Mouse (Mus musculus) left cerebral cortex, postnatal 36 days (tissue): ENCODE measurements at regions not wholly inside any gene's neighbourhood (a gene's known extent, or its start where the extent isn't known, plus 50 kb on each side); places are given as distances from the start of the nearest gene placed in this dataset.
A peak's percentile ranks its signal among the peaks of the same experiment; 100 is the strongest.

Experiments used
- DNase-seq, 2 experiments: peaks; one replicate each; pipeline ENCODE4 v3.0.0; 2021 to 2022; ENCODE audit warnings: low spot score in 2 of 2, mixed read lengths in 1 of 2
- intact Hi-C: fragments of 180-260 bp; cut with DNase I; formaldehyde crosslinking; loops from one replicate; pipeline ENCODE4 v1.15.1; 2025

DNA sequence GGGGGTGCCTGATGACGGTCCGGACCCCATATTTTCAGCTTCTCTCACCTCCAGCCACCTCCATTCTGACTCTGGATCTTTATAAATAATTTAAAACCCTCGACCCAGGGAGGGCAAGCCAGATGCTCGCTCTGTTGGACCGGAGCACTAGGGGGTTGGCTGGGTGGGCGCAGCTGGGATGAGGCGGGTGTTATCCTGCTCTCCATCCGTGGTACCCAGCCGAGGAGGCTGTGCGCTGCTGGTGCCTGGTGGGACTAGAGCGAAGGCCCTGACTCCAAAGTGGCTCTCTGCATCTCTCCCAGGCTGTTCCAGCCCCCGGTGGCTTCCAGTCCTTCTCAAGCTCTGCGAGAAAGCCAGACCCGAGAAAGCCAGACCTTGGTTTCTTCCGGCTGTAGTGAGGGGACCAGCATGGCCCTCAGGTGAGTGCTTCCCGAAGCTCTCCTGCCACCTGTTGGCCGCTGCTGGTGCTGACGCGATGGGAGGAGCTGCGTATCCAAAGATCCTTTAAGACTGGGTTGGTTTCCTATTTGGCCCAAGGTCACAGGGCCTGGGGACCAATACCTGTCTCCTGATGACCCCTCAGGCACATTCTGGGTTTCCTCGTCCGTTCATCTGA, 127.1 kb upstream of the Pitx1 start:
- intact Hi-C loops = loop anchor here (5.0 kb wide), 1 partner anchor 136 kb away; no protein-coding TSS in a partner anchor
- DNase-seq = peak; percentile 45

DNA sequence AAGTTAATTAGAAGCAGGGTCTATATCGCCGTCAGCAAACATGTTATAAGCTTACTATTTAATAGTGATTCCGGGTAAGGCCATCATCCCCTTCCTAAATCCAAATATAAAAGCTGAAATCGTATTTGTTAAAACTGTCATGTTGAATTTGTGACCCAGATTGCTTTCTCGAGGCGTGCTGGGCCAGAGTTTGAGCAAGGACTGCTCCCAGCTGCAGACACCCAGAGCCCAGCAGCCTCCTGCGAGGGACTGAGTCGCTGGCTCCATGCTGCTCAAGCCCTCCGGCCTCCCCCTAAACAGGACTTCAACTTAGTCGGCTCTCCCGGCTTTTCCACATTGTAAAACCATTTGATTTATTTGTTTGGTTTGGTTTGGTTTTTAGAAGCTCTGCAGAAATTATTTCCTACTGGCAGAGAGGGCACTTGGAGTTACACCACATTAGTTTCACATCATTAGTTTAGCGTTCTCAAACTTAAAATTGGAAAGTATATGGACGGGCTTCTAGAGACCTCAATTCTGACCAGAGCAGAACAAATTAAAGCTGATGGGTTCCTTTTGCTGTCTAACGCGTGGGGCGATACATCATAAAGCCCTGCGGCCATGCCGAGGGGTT, 126.4 kb upstream of the Pitx1 start:
- no peak for DNase-seq
- intact Hi-C loops = loop anchor here (5.0 kb wide), 1 partner anchor 135 kb away; no protein-coding TSS in a partner anchor

DNA sequence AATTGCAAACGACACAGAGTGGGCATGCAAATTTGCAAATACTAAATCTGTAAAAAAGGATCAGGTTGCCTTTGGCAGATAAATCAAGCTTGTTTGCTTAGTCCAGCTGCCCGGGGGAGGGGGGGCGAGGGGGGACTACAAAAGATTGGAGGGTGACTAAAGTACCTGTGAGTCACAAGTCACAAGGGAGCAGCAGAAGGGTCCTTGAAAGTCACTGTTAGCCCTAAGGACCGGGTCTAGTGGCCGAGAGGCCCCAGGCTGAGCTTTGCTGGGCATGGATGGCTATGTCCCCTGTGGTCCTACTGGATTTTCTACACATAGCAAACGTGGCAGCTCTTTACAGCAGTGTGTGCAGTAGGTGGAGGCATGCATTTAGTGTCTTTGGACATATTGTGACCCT, 118.4 kb upstream of the Pitx1 start:
- intact Hi-C loops = no loop called here
- no peak for DNase-seq

DNA sequence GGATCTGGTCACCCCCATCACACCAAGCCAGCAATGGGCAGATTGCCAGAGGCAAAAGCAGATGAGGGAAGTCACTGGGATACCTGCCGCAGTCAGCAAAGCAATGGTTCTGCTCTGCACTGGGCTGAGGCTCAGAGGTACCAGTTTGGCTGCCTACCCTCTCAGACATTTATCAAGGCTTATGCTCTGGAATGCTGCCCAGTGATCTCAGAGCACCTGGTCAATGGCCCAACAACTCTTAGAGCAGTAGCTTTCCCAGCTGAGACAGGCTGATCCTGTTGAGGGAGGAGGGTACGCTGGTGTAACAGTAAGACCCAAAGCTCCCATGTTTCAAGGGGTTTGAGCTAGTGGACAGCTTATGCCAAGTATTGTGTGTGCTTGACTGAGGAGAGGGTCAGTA, 117.4 kb upstream of the Pitx1 start:
- no peak for DNase-seq
- intact Hi-C loops = no loop called here

DNA sequence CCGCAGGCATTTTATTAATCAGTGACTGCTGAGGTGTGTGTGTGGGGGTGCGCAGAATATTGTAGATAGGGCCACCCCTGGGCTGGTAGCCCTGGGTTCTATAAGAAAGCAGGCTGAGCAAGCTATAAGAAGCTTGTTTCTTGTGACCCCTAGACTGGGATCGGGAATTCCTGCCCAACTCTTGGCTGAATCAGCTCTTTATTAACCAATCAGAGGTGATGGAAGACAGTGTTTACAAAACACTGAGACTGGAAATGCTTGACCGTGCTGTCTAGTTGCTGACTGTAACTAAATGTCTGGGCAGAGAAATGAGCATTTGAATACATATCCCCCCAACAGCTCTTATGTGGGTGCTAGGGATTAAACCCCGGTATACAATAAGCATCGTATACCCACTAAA, 114.8 kb upstream of the Pitx1 start:
- DNase-seq = no peak
- intact Hi-C loops = no loop called here

DNA sequence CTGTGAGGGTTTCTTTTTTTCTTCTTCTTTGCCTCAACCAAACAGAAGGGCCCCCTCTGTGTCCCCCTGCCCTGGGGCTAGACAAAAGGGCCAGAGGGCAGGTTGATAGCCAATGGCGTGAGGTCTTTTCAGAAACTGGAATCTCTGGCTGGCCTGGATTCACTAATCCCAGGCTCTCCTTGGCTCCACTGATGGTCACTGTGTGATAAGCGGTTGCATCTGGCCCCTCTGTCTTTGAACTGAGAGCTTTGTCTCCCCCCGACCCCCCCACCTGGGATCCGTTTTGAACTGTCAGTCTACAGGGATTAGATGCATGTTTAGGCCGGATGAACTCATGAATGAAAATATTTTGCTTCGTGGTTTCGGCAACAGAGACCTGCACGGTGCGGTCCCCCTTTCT, 112.6 kb upstream of the Pitx1 start:
- DNase-seq = no peak
- intact Hi-C loops = no loop called here

DNA sequence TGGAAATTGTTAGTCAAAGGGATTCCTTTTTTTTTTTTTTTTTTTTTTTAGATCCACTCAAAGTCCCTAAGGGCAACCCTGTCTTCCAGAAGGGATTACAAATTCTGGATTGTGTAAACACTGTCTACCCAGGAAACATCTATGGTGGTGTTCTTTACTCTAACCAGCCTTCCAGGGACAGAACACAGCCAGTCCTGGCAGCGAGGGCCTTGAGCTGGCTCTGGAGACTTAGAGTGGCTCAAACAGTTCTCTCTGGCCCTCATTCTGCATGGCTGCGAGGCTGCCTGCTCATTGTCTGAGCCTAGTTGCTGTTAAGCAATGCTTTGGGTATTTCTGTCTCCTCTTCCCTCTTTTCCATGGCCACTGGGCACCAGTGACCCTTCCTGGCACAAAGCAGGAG, 112.2 kb upstream of the Pitx1 start:
- DNase-seq = no peak
- intact Hi-C loops = no loop called here

DNA sequence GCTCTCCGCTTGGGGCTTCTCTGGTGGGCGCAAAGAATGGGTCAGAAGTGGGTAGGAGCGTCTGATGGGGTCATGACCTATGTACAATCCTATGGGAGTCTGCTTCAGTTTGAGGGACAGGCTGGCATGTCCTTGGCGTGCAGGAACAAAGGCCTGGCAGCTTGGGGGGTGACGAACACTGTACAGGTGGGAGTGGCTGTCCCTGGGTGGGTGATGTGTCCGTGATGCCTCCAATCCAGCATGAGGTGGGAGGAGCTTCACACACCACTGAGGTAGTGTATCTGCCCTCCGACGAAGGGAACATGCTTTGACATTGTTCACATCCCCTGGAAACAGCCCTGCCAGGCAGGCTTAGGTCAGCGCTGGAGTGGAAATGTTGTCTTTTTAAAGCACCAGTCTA, 101.4 kb upstream of the Pitx1 start:
- DNase-seq = no peak
- intact Hi-C loops = no loop called here

DNA sequence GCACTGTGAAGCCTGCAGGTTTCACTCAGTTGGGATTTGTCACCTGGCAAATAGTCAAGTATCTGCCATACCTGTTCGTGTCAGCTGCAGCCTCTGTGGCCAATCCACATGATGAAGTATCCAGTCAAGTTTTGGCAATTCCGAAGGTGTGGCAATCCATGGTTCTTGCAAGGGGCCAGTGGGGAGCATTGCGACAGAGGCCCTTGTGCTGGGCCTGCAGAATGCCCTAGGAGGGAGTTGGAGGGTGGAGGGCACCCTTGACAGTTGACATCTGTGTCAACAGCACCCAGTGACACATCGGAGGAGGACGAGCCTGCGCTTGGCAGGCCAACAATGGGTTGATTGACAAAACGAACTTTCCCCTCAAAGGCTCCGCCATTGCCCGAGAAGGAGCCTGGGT, 101.0 kb upstream of the Pitx1 start:
- DNase-seq = no peak
- intact Hi-C loops = no loop called here

DNA sequence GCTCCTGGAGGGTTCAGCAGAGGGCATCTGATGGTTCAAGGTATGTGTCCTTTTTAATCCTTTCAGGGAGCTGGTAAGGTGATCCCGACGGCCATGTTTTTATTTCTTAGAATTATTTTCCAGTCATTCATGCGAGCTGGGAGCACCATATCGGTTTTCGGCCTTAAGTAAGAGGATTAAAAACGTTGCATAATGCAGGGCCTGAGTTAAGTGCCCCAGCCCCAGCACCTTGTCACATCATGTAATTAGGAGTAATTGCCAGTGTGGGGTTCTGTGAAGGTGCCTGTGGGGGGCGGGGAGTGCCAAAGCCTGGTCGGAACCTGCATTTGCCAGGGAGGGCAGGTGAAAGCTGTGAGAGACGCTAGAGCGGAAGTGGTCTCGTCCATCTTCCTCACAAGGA, 94.6 kb upstream of the Pitx1 start:
- intact Hi-C loops = no loop called here
- DNase-seq = no peak

DNA sequence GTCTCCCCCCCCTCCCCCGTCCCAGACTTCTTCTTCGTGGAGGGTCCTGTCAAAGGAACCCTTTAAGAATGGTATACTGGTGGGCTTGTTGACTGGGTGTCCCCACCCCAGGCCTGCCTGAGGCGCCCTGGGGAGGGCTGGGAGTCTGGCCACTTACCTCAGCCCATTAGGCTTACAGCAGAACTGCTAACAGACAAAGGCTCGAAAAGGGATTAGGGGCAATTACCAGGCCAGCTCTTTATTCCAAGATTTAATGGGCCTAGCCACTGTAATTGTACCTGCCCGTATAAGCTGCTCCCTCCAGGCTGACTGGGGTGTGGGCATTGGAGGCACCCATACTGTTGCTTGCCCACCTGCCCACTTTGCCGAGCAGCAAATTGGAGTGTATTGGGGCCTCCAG, 93.8 kb upstream of the Pitx1 start:
- DNase-seq = no peak
- intact Hi-C loops = no loop called here

DNA sequence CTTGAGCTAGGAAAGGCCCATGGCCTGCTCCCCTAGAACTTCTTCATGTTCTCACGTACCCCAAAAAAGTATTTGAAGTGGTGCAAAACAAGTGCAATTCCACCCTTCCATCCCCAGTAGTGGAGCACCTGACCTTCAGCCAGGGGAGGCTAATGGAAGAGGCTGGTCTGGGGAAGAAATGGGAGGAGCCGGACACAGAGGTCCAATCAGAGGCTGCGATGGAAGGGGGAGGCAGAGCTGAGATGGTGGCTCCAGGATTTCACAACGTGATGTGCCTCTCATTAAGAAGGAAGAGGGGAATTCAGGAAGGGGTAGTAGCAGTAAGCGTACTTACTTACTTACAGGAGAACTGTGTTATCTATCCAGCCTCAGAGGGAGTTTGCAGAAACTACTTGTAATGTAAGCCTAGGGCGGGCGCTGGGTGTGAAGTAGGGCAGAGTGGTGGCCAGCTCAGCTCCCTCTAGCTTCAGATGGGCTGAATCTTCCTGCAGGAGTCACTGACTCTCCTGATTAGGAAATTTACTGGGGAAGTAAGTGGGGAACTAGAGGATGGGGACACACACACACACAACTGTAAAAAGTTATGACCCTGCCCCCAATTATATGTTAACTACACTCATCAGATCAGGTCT, 87.6 kb upstream of the Pitx1 start:
- no peak for DNase-seq
- intact Hi-C loops = no loop called here

DNA sequence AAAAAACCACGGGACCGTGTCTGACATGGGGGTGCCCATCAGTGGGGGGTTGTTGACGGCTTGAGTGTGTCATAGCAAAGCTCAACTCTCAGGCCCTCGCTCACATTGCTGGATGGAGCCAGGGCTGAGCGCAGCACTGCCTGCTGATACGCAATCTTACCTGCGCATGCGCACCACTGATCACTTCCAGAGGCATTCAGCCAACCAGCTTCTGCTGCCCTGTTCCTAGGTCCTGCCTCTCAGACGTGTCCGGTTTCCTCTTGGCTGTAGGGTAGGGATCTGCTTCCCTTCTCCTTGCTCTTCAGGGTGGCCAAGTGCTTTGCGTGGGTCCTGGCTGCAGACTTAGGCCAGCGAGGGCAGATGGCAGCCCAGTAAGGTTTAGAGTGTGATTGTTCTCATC, 81.3 kb upstream of the Pitx1 start:
- intact Hi-C loops = no loop called here
- DNase-seq = no peak

DNA sequence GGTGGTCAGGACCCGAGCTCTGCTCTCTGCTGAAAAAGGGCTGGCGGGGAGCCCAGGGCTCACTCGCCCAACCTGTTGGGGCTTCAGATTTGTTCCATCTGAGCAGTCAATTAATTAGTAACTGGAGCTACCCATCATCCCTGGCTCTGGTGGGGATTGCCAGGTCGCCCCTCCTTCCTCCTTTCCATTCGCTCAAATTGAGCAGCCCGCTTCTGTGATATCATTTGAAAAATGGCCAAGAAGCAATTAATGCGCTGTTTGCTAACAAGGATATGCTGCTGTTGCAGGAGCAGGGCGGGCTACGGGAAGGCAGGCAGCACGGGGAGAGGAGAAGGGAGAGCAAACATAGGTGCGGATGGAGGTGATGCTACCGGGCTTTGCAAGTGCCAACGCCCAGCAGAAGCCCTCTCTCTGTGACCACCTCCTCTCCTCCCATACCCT, 76.3 kb upstream of the Pitx1 start:
- DNase-seq = no peak

DNA sequence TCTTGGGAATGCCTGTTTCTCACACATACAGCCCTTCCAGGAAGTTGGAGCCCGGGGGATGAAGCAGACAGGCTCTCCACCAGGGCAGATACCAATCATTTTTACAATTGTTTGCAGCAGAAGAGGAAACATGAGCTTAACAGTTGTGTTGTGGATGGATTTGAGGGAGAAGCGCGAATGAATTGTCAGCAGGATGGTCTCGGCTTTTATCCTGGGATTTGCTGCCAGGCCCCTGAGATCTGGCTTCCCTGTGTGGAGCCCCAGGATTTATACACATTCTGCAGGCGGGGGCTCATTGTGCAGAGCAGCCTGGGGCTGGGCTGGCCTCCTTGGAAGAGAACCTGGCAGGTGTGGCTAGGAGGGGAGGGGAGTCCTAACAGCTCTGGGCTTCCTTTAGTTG, 73.9 kb upstream of the Pitx1 start:
- no peak for DNase-seq
- intact Hi-C loops = no loop called here

More for the DNA sequence above, 76.3 kb upstream of the Pitx1 start:
- intact Hi-C loops = no loop called here

DNA sequence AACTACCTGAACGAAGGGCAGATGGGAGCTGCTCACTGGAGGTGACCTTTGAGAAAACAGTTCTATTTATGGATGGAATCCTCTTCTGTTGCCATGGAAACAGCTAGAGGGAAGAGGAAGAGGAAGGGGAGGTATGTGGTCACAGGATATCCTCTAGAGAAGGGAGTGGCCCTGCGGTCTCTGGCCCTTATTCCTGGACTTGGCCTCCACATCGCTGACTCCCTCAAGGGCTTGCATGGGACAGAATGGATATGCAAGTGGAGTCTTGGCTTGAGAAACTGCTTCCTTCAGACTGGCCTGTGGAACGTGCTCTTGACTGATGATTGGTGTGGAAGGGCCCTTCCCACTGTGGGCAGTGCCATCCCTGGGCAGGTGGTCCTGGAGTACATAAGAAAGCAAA, 68.9 kb upstream of the Pitx1 start:
- DNase-seq = no peak
- intact Hi-C loops = no loop called here

DNA sequence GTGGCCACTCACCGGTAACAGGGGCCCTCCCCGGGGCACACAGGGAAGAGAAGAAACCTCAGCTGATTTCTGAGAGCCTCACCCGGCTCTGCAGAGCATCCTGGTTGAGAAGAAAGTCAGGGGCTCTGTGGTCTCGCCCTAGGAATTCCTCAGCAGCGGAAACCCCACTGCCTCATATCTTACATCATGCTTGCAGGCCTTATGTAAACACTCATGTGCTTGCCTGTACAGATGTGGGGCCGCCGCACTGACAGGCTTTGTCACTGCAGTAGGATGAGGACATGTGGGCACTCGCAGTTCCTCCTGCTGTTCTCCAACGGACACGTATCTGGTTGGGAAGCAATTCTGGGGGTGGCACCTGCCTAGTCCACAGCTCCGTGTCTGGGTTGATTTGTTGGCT, 66.3 kb upstream of the Pitx1 start:
- intact Hi-C loops = no loop called here
- no peak for DNase-seq

DNA sequence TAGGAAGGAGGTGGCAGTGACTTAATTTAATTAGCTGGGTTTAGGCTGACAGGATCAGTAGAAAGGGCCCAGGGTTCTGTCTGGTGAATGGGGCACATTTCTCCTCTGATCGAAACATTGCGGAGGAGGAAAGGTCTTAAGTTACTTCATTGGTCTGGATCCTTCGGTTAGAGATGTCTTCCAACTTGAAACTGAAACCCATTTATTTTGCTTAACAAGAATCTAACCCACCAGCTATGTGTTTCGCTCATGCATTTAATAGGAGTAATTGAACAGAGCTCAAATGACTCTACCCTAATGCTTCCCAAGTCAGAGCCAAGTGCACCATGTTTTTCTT, 64.2 kb upstream of the Pitx1 start:
- intact Hi-C loops = no loop called here

DNA sequence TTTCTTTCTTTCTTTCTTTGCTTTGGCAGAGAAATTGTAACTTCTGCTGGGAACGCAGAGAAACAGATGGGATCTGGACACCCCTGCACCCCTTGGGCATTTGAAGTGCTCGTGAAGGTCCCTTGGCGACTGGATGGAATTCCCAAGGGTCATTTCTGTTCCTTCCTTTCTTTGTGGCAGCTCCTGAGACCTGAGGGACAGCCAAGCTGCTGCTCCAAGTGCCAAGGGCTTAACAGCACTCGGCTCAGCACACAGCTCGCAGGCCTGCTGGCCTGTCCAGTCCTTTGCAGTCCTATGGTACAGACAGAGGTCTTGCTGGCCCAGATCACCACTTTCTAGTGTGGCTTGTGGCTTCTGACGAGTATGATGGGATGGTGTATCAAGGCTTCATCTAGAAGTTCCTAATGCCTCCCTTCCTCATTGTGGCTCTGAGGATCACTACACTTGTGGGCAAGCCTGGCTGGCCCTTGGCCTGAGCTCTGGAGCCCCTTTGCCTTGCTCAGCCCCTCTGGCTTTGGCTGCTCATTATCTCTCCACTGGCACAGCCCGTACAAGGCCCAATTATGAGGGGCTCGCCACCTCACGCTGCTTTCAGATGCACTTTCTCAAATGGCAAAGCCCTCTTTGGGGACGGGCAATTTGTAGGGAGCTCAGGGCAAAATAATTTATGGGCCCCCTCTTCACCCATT, 63.7 kb upstream of the Pitx1 start:
- intact Hi-C loops = no loop called here
- DNase-seq = peak in 1 of 2 experiments; percentile 6

More for the DNA sequence above, 64.2 kb upstream of the Pitx1 start:
- DNase-seq = no peak

DNA sequence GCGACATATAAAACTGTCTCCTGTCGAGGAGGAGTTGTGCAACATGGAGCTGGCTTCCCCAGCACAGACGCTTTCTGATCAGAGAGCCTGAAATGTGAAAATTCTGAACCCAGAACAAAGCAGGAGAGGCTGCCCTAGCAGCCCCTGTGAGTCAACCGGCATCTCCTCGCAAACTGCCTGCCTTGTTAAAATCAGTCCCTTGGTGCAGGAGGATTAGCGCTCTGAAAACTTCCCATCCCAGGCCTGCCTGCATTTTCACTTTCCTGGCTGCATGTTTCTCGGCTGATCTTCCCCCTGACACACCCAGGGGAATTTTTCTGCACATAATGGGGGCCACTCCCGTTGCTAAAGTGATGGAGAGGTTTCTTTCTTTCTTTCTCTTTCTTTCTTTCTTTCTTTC, 63.0 kb upstream of the Pitx1 start:
- intact Hi-C loops = no loop called here
- no peak for DNase-seq
